Mouse (Mus musculus) layer of hippocampus, postnatal 10 days (tissue): ENCODE measurements around the gene Snx15. TPM values are rescaled to one million over a fixed set of nuclear protein-coding genes. Genes with fewer than 3 reads are reported as not detected.

Experiments used
- DNase-seq, 2 experiments: peaks; one replicate each; pipeline ENCODE4 v3.0.0; 2021; ENCODE audit warnings: low spot score in 2 of 2
- total RNA-seq, 2 experiments: library from RNA; stranded (reverse); gene quantifications; 2 replicates each; pipeline ENCODE4 v1.2.3; 2021

The Snx15 gene
- total RNA-seq, 2 experiments from 2014 or later: 35.0 to 35.4 TPM

DNA sequence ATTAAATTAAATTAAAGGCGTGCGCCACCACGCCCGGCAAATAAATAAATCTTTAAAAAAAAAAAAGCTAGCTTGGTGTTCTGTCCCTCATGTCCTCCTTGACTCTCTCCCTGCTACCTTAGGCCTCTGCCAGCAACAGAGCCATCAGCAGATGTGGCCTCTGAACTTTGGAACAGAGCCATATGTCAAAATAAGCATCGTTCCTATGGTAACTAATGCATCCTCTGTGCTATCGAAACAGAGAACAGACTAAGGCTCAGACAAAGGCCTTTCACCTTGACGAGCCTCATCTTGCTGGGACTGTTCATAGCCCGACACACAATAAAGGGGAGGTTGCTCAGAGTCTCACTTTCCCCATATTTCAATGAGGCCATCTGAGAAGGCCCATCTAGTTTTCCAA is 4.8 kb downstream of the Snx15 start:
- DNase-seq: no peak

DNA sequence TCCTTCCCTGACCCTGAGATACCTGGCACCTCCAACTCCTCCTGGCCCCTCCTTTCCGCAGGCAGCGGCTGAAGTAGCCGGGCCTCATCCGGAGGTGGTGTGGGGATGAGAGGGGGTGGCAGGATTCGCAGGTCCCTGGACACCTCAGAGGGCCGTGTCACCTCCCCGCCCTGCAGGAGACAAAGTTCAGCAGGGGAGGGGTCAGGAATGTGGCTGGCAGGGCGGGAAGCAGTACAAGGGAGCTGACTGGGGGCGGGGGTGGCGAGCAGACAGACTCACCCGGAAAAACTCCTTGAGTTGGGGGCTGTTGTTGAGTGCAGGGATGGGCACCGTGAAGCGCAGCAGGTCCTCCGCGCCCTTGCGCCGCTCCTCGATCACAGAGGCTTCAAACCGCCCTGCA is 6.3 kb downstream of the Snx15 start:
- no peak for DNase-seq

DNA sequence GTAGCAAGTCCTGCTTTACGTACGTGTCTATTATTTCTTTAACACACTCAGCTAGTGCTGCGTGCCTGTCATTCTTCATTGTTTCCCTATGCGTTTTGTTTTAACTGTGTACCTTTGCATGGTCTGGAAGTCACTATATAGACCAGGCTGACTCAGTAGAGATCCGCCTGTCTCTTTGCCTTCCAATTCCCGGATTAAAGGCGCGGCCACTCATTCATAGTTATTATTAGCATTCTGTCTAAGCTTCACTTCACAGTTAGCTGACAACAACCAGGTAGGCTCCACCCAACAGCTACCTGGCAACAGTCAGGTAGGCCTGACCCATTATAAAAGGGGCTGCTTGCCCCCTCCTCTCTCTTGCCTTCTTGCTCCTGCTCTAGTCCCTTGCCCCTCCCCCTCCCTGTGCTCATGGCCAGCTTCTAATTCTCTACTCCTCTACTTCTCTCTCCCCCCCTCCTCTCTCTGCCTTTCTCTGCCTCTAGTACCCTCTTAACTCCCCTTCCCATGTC is 9.4 kb downstream of the Snx15 start:
- no peak for DNase-seq

DNA sequence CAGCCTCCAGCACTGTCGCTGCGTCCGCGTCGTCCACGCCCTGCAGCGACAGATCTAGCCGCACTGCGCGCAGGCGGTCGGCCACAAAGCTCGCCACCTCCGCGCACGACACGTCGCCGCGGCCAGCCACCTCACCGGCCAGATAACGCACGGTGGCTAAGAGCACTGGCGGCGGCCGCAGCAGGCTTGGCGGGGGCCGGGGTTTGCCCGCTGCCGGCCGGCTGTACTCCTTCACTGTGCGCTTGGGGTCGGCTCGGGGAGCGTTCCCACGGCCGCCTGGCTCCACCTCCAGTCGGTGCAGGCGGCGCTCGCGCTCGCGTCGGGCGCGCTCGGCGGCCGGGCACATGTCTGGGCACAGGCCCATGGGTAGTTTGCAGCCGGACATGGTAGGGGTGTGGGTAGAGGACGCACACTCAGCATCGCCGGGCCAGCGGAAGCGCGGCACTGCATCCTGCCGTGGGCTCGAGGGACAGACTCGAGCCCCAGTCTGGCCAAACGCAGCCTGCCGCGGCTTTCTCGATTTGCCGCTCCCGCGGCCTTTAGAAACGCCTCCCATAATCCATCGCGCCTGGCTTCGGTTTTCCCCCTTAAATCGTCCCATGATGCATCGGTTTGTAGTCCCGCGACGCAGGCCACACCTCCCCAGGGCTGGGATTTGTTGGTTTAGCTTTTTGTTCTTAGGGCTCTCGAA is 10.0 kb downstream of the Snx15 start, which contains the start of gene Sac3d1:
TSS of gene Sac3d1 (minus strand) at position 665 of the 691 bp plus-strand sequence.
- DNase-seq: peak; percentile 83 to 89

DNA sequence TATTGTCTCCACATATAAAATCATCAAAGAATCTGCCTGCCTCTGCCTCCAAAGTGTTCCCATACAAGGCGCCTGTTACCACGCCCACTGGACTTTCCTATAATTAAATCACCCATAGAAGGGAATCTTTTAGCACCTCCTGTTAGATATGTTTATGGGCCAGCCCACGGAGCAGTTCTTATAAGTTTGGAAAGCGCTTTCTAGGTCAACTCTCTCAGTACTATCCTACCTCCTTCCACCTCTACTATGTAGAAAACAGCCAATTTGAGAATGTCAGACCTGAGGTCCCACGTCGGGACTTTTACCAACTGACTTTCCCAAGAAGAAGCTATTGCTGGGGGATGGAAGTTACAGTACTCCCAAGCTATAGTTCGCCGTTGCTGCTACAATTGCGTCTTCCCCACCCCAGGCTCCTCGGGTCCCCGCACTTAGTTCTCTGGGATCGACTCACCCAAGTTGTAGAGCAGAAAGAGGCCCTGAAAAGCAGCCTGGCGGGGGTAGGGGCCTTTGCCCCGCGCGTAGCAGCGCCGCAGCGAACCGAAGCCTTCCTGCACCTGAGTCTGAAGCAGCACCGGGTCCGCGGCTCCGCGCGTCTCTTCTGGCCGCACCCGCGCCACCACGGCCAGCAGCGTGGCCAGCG is 10.6 kb downstream of the Snx15 start:
- no peak for DNase-seq

DNA sequence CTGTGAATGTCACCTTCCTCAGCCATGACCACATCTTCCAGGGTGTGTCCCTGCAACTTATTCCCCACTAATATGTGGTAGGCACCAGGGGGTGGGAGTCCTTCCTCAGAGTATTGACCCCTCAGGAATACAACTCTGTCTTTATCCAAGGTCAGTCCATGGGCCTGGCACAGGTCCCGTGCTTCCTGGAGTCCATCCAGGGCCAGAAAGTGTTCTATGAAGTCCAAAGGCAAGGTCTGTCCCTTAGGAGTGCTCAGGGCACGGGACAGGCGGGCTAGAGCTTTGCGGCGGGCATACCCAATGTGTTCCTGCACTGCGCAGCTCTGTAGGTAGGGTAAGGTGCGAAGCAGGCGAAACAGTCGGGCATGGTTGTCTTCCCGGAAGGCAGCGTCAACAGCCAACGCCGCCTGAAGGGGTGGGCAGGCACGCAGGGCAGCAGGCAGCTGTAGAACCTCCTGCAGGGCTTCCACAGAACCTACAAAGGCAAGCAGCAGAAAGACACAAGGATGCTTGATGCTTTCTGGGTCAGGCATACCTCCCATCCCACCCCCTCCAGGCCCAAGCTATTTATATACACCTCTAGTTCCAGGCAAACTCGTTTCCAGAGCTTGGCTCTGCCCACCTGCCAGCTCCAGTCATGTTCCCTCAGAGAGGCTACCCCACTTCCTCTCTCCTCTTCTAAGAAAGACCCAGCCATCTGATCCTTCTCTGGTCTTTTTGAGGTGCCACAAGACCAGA is 11.8 kb downstream of the Snx15 start:
- no peak for DNase-seq

DNA sequence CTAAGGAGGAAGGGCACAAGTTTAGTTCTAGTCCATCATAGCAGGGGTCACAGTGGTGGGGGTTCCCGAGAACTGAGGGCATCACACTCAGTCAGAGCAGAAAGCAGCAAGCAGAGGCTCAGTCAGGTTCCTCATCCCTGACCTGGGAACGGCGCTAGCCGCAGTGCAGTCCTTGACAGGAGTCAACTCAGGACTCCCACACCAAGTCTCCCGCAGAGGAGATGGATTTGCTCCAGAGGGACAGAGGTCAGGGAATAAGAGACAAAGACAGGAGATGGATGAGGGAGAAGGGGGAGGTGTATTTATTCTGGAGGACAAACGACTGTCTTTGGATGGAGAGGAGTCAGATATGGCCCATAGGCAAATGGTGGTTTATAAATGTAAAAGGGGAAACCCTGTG is 15.0 kb downstream of the Snx15 start:
- no peak for DNase-seq

DNA sequence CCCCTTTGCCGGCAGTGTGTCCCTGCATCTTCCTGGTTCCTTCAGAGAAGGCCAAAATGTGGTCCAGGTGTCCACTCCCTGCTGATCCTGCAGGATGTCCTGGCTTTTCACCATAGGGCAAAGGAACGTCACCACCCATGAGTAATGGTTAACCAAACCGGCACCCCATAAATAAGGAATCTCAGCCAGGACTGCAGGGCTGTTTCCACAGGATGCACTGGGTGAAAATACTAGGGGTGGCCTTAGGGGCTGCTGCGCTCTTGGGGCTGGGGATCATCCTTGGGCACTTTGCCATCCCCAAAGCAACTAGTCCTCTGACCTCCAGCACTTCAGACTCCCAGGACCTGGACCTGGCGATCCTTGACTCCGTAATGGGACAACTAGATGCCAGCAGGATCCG is 22.5 kb downstream of the Snx15 start, which contains the start of gene Naaladl1:
TSS of gene Naaladl1 (plus strand) at position 197 of the 400 bp plus-strand sequence.
- DNase-seq: no peak

DNA sequence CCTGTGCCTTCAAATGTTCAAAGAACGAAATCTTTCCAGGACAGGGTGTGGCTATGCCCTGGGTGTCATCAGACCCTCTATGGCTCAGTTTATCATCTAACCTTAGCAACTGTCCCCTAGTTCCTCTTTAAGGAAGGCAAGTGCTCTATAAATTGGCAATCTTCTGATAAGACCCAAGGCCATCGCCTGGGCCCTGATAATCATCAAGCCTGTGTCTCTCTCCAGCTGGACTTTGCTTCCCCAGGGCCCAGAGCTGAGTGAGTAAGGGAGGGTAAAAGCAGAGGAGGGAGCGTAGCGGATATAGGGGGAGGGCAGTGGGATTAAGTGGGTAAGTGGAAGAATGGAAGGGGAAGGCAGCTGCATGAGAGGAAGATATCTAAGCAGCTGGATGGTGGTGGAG is 23.6 kb downstream of the Snx15 start:
- DNase-seq: no peak

DNA sequence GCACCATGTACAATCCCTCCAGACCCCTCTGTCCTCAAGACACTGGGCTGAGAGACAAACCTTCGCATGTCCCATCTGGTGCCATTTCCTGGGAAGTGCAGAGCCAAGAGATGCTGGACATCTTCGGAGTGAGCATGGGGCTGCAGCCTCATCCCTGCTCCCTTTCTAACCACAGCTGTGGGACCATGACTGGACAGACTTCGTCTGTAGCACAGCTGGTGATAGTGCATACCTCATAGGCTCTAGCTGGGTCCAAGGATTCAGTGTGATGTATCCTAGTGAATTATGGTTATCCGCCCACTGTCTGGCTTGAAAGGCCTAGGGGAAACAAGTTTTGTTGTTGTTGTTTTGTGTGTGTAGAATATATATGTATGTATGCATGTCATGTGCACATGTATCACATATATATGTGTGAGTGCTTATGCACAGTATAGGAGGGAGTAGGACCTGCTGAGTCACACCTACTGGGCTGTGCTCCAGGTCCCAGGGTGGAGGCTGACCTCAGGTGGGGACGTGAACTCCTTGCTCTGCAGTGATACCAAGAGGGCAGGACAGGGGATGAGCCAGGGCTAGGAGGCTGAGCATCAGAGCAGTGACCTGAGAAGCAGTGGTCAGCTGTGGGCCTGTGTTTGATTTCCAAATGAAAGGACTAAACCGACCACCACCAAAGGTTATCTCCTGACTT is 25.8 kb downstream of the Snx15 start:
- DNase-seq: no peak

DNA sequence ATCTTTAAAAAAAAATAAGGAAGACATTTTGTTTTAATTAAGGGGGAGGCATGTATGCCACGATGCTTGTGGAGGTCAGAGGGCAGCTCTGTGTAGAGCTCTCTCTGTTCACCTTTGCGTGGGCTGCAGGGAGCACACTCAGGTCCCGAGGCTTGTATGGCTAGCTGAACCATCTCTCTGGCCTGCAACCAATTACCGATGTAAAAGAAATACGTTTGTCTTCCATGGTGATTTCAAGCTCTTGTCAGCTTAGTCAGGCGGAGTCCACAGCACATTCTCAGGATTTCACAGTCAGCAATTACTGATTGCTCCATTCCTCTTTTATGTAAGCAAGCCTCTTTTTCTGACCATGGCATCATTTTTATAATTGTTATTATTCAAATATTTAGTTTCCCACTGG is 26.9 kb downstream of the Snx15 start:
- no peak for DNase-seq

DNA sequence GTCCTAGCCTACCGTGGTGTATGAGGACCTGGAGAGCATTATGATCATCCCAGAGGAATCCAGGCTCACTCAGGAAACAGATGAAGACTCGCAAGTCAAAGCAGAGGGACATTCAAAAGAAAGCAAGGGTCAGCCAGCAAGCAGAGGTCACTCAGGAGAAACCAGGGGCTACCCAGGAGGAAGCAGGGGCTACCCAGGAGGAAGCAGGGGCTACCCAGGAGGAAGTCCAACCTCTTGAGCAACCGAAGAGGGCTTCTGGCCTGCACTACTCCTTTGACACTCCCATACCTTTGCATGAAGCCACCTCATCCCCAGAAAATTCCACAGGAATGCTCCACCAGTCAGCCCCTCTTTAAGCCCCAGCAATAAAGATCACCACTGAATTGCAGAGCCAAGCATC is 30.3 kb downstream of the Snx15 start:
- DNase-seq: no peak

DNA sequence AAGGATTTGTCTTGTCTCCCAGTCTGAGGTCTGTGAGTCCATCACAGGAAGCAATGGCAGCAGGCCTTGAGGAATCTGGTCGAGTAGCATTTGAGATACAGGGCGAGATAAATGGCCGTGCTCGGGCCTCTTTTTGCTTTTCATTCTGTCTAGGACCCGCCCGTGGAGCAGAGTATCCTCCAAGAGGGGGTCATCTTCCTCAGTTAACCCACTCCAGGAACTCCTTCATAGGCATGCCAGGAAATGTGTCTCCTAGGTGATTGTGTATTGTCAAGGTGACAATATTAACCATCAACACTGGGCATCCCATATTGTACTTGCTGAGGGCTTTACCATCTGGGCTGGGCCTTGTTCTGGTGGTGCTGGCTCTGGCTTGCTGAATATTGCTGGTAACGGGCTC is 34.0 kb downstream of the Snx15 start, which contains the start of gene AC131692.1:
TSS of gene AC131692.1 (plus strand) at position 301 of the 400 bp plus-strand sequence.
- DNase-seq: no peak

DNA sequence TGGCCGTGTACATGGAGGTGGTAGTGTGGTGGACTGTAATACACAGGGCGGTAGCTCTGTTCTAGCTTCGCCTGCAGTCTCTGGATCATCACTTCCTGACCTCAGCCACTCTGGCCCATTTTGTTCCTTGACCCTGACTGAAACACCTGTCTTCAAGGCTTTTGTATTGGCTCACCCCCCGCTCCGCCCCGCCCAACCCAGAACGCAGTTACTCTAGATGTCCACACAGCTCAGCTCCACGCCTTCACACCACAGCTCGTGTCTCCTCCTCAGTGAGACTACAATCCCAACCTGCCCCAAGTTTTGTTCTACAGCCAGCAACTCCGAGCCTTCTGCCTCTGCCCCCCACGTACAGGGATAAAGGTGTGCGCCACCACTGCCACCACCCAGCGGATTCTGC is 39.3 kb downstream of the Snx15 start:
- DNase-seq: no peak

DNA sequence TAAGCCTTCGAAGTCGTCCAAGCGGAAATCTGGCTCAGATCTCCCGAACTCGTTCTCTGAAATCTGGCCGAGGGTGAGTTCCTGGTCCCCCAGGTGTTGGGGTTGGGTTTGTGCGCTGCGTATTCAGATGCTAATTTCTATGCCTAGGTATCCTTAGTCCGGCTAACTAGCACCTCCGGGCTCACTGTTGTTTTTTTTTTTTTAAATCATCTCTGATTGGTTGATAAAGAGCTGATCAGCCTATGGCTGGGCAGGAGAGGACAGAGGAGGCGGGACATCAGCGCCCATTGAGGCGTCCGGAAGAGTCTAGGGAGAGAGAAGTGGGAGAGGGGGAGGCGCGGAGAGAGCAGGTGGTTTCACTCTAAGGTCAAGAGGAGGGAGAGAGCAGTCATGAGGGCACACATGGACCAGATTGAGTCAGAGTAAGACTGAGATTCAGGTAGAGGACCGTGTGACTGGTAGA is 42.7 kb downstream of the Snx15 start:
- DNase-seq: peak; percentile 30 to 45

DNA sequence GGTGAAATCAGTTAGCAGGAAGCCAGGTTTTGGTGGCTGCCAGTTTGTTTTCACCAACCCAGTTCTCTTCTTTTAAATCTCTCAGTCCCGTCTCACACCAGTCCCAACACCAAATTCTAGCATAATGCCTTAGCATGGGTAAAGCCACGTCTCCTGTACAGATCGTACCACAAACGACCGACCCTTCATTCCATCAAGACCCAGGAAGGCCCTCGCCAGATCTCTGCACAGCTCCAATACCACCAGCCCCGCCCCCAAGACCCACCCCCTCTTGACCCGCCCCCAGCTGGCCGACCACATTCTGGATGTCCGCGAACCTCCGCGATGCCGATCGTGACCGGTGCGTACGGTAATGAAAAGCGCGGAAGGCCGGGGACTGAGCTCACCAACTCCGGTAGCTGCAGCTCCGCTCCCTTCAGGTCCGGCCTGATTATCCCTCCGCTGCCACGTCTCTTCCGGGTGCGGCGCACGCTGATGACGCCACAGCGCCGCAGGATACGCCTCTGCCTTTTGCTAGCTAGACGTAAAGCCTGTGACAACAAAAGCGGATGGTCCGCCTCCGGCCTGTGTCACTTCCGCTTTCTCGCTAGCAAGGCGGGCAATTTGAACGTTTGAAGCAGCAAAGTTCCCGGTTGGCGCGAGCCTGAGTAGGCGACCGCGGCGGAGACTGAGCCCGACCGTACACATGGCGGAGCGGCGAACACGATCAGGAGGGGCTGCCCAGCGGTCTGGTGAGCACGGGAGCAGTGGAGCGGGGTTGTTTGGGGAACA is 43.4 kb downstream of the Snx15 start, which contains the start of the genes Zfpl1 and Cdca5:
TSS of gene Zfpl1 (minus strand) at position 479 of the 771 bp plus-strand sequence.
TSS of gene Cdca5 (plus strand) at position 506 of the 771 bp plus-strand sequence.
- DNase-seq: peak; percentile 94 to 95

DNA sequence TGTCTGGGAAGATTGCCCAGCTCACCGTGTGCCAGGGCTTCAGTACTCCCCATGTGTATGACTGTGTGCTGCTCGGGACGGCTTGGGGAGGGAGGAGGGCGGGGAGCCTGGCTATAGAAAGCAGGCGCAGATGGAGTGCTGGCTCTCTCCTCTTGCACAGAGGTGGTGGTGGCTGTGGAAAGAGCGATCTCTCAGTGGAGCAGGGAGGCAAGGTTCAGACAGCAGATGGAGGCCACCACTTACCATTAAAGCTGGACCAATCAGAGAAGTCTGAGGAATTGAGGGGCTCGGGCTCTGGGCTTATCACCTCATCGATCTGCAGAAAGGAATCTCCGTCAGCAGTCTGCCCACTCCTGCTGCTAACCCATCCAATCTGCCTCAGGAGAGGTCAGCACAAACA is 45.9 kb downstream of the Snx15 start, which contains the start of gene Gm28374:
TSS of gene Gm28374 (minus strand) at position 101 of the 400 bp plus-strand sequence.
- DNase-seq: no peak

DNA sequence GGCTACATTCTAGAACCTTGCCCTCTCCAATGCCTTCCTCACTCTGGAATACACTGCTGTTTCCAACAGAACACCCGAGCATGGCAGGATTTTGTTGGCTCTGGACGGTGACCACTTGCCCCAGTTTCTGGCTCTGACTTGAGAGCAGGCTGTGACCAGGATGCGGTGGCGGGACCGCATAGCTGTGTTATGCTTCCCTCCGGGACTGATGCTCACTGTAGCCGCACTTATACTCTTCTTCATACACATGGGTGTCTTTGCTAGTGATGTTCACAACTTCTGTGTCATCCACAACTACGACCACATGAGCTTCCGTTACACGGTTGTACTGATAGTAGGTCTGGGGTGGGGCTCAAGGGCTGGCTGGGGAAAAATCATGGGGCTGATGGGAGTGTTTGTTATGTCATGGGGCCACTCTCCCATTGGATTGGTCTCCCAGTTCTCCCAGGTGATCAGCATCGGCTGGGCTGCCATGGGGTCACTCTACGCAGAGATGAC is 48.1 kb downstream of the Snx15 start, which contains the start of gene Tmem262:
TSS of gene Tmem262 (plus strand) at position 51 of the 498 bp plus-strand sequence.
- DNase-seq: no peak

DNA sequence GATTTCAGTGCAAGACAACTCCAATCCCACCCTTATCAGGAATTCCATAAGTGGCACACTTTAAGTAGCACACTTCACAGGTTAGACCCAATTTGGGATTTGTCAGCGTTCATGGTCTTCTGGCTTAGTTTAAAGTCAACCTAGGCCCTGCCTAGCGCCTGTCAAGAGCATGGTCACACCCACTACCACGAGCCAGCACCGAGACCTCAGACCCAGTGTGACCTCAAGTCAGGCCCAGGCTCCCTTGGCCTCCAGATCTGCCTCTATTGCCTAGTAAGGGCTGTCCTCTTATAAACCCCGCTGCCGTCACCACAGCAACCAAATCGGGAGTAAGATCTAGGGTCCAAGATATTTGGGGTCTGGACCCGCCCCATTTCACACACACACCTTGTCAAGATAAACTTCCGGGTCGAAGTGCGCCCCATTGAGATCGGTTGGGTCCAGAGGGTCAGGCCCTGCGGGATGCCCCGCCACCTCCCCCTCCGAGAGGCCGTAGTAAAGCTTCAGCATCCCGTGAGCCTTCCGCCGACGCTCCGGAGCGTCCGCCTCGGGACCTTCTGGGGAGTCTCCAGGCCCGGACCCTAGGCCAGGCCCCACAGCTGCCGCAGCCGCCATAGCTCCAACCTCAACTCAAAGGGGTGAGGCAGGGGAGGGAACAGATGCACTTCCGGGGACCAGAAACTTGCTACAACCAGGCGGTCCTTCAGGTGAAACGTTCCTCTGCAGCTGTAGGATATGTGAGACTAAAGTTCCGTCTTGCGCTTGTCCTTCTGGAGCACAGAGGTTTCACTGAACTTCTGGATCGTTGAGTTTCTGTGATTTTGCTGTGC is 51.3 kb downstream of the Snx15 start, which contains the start of gene Vps51:
TSS of gene Vps51 (minus strand) at position 668 of the 830 bp plus-strand sequence.
- peak; percentile 85 to 87 for DNase-seq
